Mouse (Mus musculus): ENCODE measurements around the gene Coro6.

Coro6 gene

GRCm38 (mm10) chr11:77514281-77514831 is 52.1 kb downstream of the Coro6 start:
- DNase-seq: no peak

GRCm38 (mm10) chr11:77514832-77515636 is 52.8 kb downstream of the Coro6 start, which contains the start of gene Abhd15:
Gene Abhd15, plus strand, starts transcription at chr11:77515121.
- peak; percentile 87 to 94 for DNase-seq

- peak in 1 of 2 experiments; percentile 40 for DNase-seq
These were observed 53.7 kb downstream of the Coro6 start, which contains the start of gene Trp53i13 for GRCm38 (mm10) chr11:77515637-77516552. Gene Trp53i13, minus strand, starts transcription at chr11:77515980.

- DNase-seq: no peak
These were observed 54.6 kb downstream of the Coro6 start for GRCm38 (mm10) chr11:77516553-77517425.

GRCm38 (mm10) chr11:77518051-77518798 is 56.0 kb downstream of the Coro6 start:
- no peak for DNase-seq

GRCm38 (mm10) chr11:77519043-77519442 is 56.8 kb downstream of the Coro6 start, which contains the start of gene Gm10392:
Gene Gm10392, minus strand, starts transcription at chr11:77519198.
- peak; percentile 67 to 69 for DNase-seq
